Mouse (Mus musculus): ENCODE measurements at regions not wholly inside any gene's neighbourhood (a gene's known extent, or its start where the extent isn't known, plus 50 kb on each side); places are given as distances from the start of the nearest gene placed in this dataset.

DNA sequence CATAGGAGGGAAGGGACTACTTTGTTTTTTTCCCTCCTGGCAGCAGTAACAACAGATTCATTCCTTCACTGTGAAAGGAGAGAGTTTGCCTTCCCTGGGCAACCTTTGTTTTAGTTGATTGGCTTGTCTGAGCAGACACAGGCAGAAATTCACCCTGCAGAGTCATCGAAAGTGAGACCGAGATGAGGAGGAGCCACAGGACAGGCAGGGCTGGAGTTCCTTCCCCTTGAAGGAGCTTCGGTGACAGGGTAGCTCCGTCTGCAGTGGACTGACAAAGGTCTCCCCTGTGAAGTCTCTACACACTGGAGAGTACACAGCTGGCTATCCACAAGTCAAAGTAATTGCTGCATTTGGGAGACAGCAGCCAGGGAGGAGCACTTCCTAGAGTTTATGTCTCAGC, 261.9 kb upstream of the Arglu1 start:
- TF ChIP-seq SRF (IDR thresholded peaks at IDR 0.05; ENCODE audit: control insufficient read depth, insufficient read length, low read depth) (no peak), MAX (IDR thresholded peaks at IDR 0.05; ENCODE audit: low read depth) (no peak), POLR2AphosphoS2 (IDR thresholded peaks at IDR 0.05; ENCODE audit: insufficient read length, low read depth) (no peak), POLR2A (IDR thresholded peaks at IDR 0.05; ENCODE audit: insufficient read length, low read depth) (no peak), USF1 (IDR thresholded peaks at IDR 0.05; ENCODE audit: low read depth) (no peak), E2F4 (IDR thresholded peaks at IDR 0.05; ENCODE audit: insufficient read depth) (no peak), TCF12 (IDR thresholded peaks at IDR 0.05; ENCODE audit: insufficient read depth, poor library complexity, severe bottlenecking) (no peak), MYOD1 (IDR thresholded peaks at IDR 0.05; ENCODE audit: control insufficient read depth in 1 of 3, insufficient read length in 2 of 3, low read depth in 2 of 3) (no peak), MYOG (IDR thresholded peaks at IDR 0.05; ENCODE audit: control insufficient read depth in 1 of 3, insufficient read depth in 1 of 3, insufficient read length in 2 of 3, low read depth in 2 of 3) (no peak), TCF3 (IDR thresholded peaks at IDR 0.05; ENCODE audit: insufficient read length, low read depth) (no peak), CEBPB (IDR thresholded peaks at IDR 0.05; ENCODE audit: insufficient read depth, poor library complexity, severe bottlenecking) (no peak), REST (IDR thresholded peaks at IDR 0.05; ENCODE audit: insufficient read depth, insufficient read length) (no peak)
- Histone ChIP-seq H3K27me3 (ENCODE audit: control insufficient read depth, insufficient read depth, insufficient read length) (no peaks in the 10 kb centered on the region), H3K4me2 (ENCODE audit: low read depth) (no peak overlapping the region), H3K36me3 (ENCODE audit: control insufficient read depth, insufficient read depth) (no peaks in the 10 kb centered on the region), H3K79me2 (ENCODE audit: control insufficient read depth, insufficient read depth) (no peaks in the 10 kb centered on the region), H3K4me3 (no peak overlapping the region), H3ac (ENCODE audit: control insufficient read depth, insufficient read length) (no peak overlapping the region)

DNA sequence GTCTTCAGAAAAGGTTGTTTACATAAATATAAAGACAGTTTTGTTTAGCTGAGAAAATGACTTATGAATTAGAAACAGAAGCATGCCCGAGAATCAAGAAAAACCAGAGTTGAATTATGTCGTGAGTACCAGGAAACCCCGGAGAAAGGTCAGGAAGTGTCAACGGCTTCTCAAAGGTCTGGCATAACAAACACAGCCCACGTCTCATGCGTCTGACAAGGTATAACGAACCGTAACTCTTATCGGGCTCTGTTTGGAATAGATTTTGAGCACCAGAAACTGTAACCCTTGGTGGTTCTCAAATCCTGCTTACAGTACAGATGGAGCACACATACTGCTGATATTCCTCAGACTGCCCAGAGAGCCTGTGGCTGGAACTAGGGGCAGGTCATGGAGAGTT, 260.9 kb upstream of the Arglu1 start:
- H3ac ChIP-seq (ENCODE audit: control insufficient read depth, insufficient read length) = no peak overlapping the region
- H3K4me3 ChIP-seq = no peak overlapping the region
- no peak overlapping the region for H3K4me2 ChIP-seq (ENCODE audit: low read depth)
- H3K27me3 ChIP-seq (ENCODE audit: control insufficient read depth, insufficient read depth, insufficient read length) = no peaks in the 10 kb centered on the region
- no peaks in the 10 kb centered on the region for H3K36me3 ChIP-seq (ENCODE audit: control insufficient read depth, insufficient read depth)
- H3K79me2 ChIP-seq (ENCODE audit: control insufficient read depth, insufficient read depth) = no peaks in the 10 kb centered on the region
- TF ChIP-seq SRF (IDR thresholded peaks at IDR 0.05; ENCODE audit: control insufficient read depth, insufficient read length, low read depth) (no peak), MYOD1 (IDR thresholded peaks at IDR 0.05; ENCODE audit: control insufficient read depth in 1 of 3, insufficient read length in 2 of 3, low read depth in 2 of 3) (no peak)

DNA sequence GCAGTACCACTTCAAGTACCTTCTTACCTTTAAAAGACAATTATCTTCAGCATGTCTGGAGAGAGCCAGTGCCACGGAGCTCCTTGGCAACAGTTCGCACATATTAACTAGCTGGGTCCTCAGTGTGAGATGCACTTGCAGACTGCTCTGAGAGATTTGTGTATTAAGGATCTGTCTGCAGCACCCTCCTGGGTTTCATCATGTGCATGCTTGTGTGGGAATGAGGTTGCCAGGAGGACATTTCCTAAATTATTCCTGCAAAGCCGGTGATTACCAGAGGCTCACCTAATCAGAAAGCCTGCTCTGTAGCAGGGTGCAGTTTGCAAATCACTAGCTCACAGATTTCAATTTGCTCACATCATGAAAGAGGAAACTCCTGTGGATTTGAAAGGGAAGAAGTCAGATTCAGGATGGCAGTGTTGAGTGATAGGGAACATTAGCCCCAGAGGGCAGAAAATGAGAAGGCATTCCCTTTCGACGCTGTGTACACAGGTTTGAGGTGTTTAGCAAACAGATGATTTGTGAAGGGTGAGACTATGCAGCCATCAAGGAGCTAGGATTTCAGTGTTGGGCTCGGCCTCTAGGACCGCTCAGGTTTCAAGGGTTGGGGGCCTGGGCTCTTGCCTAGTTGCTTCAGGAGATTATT, 257.3 kb upstream of the Arglu1 start:
- Histone ChIP-seq H3K79me2 (ENCODE audit: control insufficient read depth, insufficient read depth) (no peaks in the 10 kb centered on the region), H3K4me3 (no peak overlapping the region), H3ac (ENCODE audit: control insufficient read depth, insufficient read length) (no peak overlapping the region), H3K4me2 (ENCODE audit: low read depth) (no peak overlapping the region), H3K36me3 (ENCODE audit: control insufficient read depth, insufficient read depth) (no peaks in the 10 kb centered on the region), H3K27me3 (ENCODE audit: control insufficient read depth, insufficient read depth, insufficient read length) (no peaks in the 10 kb centered on the region)
- TF ChIP-seq POLR2AphosphoS2 (IDR thresholded peaks at IDR 0.05; ENCODE audit: insufficient read length, low read depth) (no peak), MYOD1 (IDR thresholded peaks at IDR 0.05; ENCODE audit: control insufficient read depth in 1 of 3, insufficient read length in 2 of 3, low read depth in 2 of 3) (no peak), REST (IDR thresholded peaks at IDR 0.05; ENCODE audit: insufficient read depth, insufficient read length) (no peak)

DNA sequence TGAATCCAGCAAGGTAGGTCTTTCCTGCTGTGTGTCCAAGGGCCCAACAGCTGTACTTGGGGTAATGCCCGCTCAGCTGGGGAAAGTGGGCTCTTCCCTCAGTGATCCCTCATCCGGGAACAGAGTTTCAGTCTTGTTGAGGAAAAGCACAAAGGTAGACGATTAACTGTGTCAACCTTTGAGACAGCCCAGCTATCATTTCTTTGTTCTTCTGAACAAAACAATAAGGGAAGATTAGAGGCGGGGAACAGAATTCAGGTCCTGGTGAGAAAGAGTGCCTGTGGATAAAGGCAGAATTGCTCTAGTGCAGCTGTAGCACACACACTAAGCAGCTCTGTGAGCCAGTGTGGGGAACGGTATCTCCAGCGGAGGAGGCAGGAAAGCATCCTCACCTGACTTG, 252.7 kb upstream of the Arglu1 start:
- TF ChIP-seq MAX (IDR thresholded peaks at IDR 0.05; ENCODE audit: low read depth) = no peak
- no peak for TF ChIP-seq TCF3 (IDR thresholded peaks at IDR 0.05; ENCODE audit: insufficient read length, low read depth)
- no peaks in the 10 kb centered on the region for H3K79me2 ChIP-seq (ENCODE audit: control insufficient read depth, insufficient read depth)
- no peak overlapping the region for H3ac ChIP-seq (ENCODE audit: control insufficient read depth, insufficient read length)
- H3K4me3 ChIP-seq = no peak overlapping the region
- no peak overlapping the region for H3K4me2 ChIP-seq (ENCODE audit: low read depth)
- H3K27me3 ChIP-seq (ENCODE audit: control insufficient read depth, insufficient read depth, insufficient read length) = no peaks in the 10 kb centered on the region
- no peaks in the 10 kb centered on the region for H3K36me3 ChIP-seq (ENCODE audit: control insufficient read depth, insufficient read depth)

DNA sequence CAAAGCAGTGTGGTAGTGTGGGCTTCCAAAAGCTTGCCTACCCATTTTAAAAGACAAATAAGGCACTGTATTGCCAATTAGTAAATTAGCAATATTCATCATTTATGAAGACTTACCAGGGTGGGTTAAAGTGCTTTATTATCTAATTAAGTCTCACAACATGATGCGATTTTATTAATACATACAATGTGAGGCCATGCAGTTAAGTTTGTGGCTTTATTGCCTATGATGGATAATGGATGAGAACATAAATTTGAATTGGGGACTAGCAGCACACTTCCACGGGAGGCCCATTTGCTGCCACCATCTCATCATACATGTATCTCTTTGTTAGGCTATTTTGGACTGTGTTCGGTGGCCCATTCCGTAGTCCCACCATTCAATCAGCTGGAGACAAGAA, 250.6 kb upstream of the Arglu1 start:
- H3ac ChIP-seq (ENCODE audit: control insufficient read depth, insufficient read length) = no peak overlapping the region
- H3K27me3 ChIP-seq (ENCODE audit: control insufficient read depth, insufficient read depth, insufficient read length) = no peaks in the 10 kb centered on the region
- no peaks in the 10 kb centered on the region for H3K36me3 ChIP-seq (ENCODE audit: control insufficient read depth, insufficient read depth)
- no peaks in the 10 kb centered on the region for H3K79me2 ChIP-seq (ENCODE audit: control insufficient read depth, insufficient read depth)
- H3K4me2 ChIP-seq (ENCODE audit: low read depth) = no peak overlapping the region
- TF ChIP-seq POLR2A (IDR thresholded peaks at IDR 0.05; ENCODE audit: insufficient read length, low read depth) = no peak
- no peak for TF ChIP-seq SRF (IDR thresholded peaks at IDR 0.05; ENCODE audit: control insufficient read depth, insufficient read length, low read depth)
- TF ChIP-seq CEBPB (IDR thresholded peaks at IDR 0.05; ENCODE audit: insufficient read depth, poor library complexity, severe bottlenecking) = no peak
- TF ChIP-seq E2F4 (IDR thresholded peaks at IDR 0.05; ENCODE audit: insufficient read depth) = no peak
- no peak for TF ChIP-seq MYOD1 (IDR thresholded peaks at IDR 0.05; ENCODE audit: control insufficient read depth in 1 of 3, insufficient read length in 2 of 3, low read depth in 2 of 3)
- H3K4me3 ChIP-seq = no peak overlapping the region

DNA sequence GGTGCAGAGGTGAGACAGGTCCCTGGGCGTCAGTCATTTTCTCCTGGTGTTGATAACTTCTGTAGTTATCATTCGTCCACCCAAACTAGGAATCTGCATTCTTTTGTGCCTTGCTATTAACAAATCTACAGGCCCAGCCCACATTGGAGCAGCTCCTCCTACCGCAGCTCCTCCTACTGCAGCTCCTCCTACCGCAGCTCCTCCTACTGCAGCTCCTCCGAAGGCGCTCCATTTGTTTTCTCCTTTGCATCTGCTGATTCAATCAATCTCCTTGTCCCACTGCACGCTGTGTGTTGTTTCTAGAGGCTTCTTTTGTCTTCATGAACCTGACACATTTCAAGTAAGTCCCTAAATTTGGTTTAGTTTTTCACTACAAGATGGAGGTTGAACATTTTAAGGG, 248.2 kb upstream of the Arglu1 start:
- Histone ChIP-seq H3K4me3 (no peak overlapping the region), H3K27me3 (ENCODE audit: control insufficient read depth, insufficient read depth, insufficient read length) (no peaks in the 10 kb centered on the region), H3K79me2 (ENCODE audit: control insufficient read depth, insufficient read depth) (no peaks in the 10 kb centered on the region), H3ac (ENCODE audit: control insufficient read depth, insufficient read length) (no peak overlapping the region), H3K36me3 (ENCODE audit: control insufficient read depth, insufficient read depth) (no peaks in the 10 kb centered on the region), H3K4me2 (ENCODE audit: low read depth) (no peak overlapping the region)
- TF ChIP-seq REST (IDR thresholded peaks at IDR 0.05; ENCODE audit: insufficient read depth, insufficient read length) (no peak), MAX (IDR thresholded peaks at IDR 0.05; ENCODE audit: low read depth) (no peak), MYOG (IDR thresholded peaks at IDR 0.05; ENCODE audit: control insufficient read depth in 1 of 3, insufficient read depth in 1 of 3, insufficient read length in 2 of 3, low read depth in 2 of 3) (no peak), POLR2AphosphoS2 (IDR thresholded peaks at IDR 0.05; ENCODE audit: insufficient read length, low read depth) (no peak), SRF (IDR thresholded peaks at IDR 0.05; ENCODE audit: control insufficient read depth, insufficient read length, low read depth) (no peak), E2F4 (IDR thresholded peaks at IDR 0.05; ENCODE audit: insufficient read depth) (no peak), USF1 (IDR thresholded peaks at IDR 0.05; ENCODE audit: low read depth) (no peak), TCF3 (IDR thresholded peaks at IDR 0.05; ENCODE audit: insufficient read length, low read depth) (no peak)
